Mouse (Mus musculus): ENCODE results near the gene Ciao2a. TPM values are rescaled to one million over a fixed set of nuclear protein-coding genes. Genes with fewer than 3 reads are reported as not detected.
A peak's percentile ranks its signal among the peaks of the same experiment; 100 is the strongest.

Ciao2a gene
- polyA plus RNA-seq, 1 experiment from 2014 or later: 177 TPM

GRCm38 (mm10) chr9:66167222-66167621 is 40.8 kb downstream of the Ciao2a start:
- Histone ChIP-seq H3K9ac (no peak overlapping the region), H3K36me3 (no peaks in the 10 kb centered on the region), H3K27ac (no peak overlapping the region), H3K9me3 (no peaks in the 10 kb centered on the region), H3K4me2 (no peak overlapping the region), H3K4me1 (peaks cover 12% of the 10 kb centered on the region), H3K4me3 (no peak overlapping the region), H3K27me3 (no peaks in the 10 kb centered on the region)
- ATAC-seq (ENCODE audit: insufficient number of reproducible peaks, insufficient read depth, low FRiP score, low TSS enrichment, low read depth): no peak
- 89% methylated on average over 5 of the region's 5 CpGs for WGBS

- Histone ChIP-seq H3K9me3 (no peaks in the 10 kb centered on the region), H3K27me3 (no peaks in the 10 kb centered on the region), H3K27ac (no peak overlapping the region), H3K36me3 (no peaks in the 10 kb centered on the region), H3K4me3 (no peak overlapping the region), H3K9ac (no peak overlapping the region), H3K4me2 (no peak overlapping the region), H3K4me1 (peaks cover 12% of the 10 kb centered on the region)
- ATAC-seq (ENCODE audit: insufficient number of reproducible peaks, insufficient read depth, low FRiP score, low TSS enrichment, low read depth): no peak
- 3% methylated on average over 1 of the region's 1 CpGs for WGBS
Measured at GRCm38 (mm10) chr9:66168233-66168632, 41.8 kb downstream of the Ciao2a start.

GRCm38 (mm10) chr9:66170506-66170905 is 44.1 kb downstream of the Ciao2a start:
- Histone ChIP-seq H3K4me3 (no peak overlapping the region), H3K27me3 (no peaks in the 10 kb centered on the region), H3K36me3 (no peaks in the 10 kb centered on the region), H3K27ac (no peak overlapping the region), H3K9ac (no peak overlapping the region), H3K4me1 (peaks cover 12% of the 10 kb centered on the region), H3K4me2 (no peak overlapping the region), H3K9me3 (no peaks in the 10 kb centered on the region)
- no peak for ATAC-seq (ENCODE audit: insufficient number of reproducible peaks, insufficient read depth, low FRiP score, low TSS enrichment, low read depth)
- WGBS: 35% methylated on average over 5 of the region's 5 CpGs

GRCm38 (mm10) chr9:66171275-66171921 is 45.0 kb downstream of the Ciao2a start:
- ATAC-seq (ENCODE audit: insufficient number of reproducible peaks, insufficient read depth, low FRiP score, low TSS enrichment, low read depth): no peak
- Histone ChIP-seq H3K4me2 (no peak overlapping the region), H3K36me3 (no peaks in the 10 kb centered on the region), H3K27ac (no peak overlapping the region), H3K4me1 (peaks cover 9% of the 10 kb centered on the region), H3K9ac (no peak overlapping the region), H3K4me3 (no peak overlapping the region), H3K27me3 (no peaks in the 10 kb centered on the region), H3K9me3 (no peaks in the 10 kb centered on the region)
- 80% methylated on average over 12 of the region's 12 CpGs for WGBS

- no peaks in the 10 kb centered on the region for H3K9me3 ChIP-seq
- ATAC-seq (ENCODE audit: insufficient number of reproducible peaks, insufficient read depth, low FRiP score, low TSS enrichment, low read depth): no peak
- no peak overlapping the region for H3K4me3 ChIP-seq
- H3K27me3 ChIP-seq: no peaks in the 10 kb centered on the region
- H3K36me3 ChIP-seq: no peaks in the 10 kb centered on the region
- no peak overlapping the region for H3K9ac ChIP-seq
- peaks cover 6% of the 10 kb centered on the region for H3K4me1 ChIP-seq
- H3K27ac ChIP-seq: no peak overlapping the region
- no peak overlapping the region for H3K4me2 ChIP-seq
- 97% methylated on average over 5 of the region's 5 CpGs for WGBS
Measured at GRCm38 (mm10) chr9:66173316-66173855, 47.0 kb downstream of the Ciao2a start.

GRCm38 (mm10) chr9:66174985-66175384 is 48.6 kb downstream of the Ciao2a start:
- Histone ChIP-seq H3K36me3 (no peaks in the 10 kb centered on the region), H3K27me3 (no peaks in the 10 kb centered on the region), H3K9me3 (no peaks in the 10 kb centered on the region), H3K4me3 (no peak overlapping the region), H3K4me2 (no peak overlapping the region), H3K27ac (no peak overlapping the region), H3K4me1 (0 out of 2 replicates have a peak, but pooled peaks cover 5% of the 10 kb centered on the region), H3K9ac (no peak overlapping the region)
- no peak for ATAC-seq (ENCODE audit: insufficient number of reproducible peaks, insufficient read depth, low FRiP score, low TSS enrichment, low read depth)
- WGBS: 87% methylated on average over 3 of the region's 3 CpGs

GRCm38 (mm10) chr9:66177975-66178374 is 51.6 kb downstream of the Ciao2a start:
- ATAC-seq (ENCODE audit: insufficient number of reproducible peaks, insufficient read depth, low FRiP score, low TSS enrichment, low read depth): no peak
- Histone ChIP-seq H3K27ac (no peak overlapping the region), H3K27me3 (no peaks in the 10 kb centered on the region), H3K4me3 (no peak overlapping the region), H3K4me1 (peaks cover 12% of the 10 kb centered on the region), H3K4me2 (no peak overlapping the region), H3K9me3 (no peaks in the 10 kb centered on the region), H3K36me3 (no peaks in the 10 kb centered on the region), H3K9ac (no peak overlapping the region)
- 41% methylated on average over 1 of the region's 1 CpGs for WGBS

- Histone ChIP-seq H3K4me1 (peaks cover 12% of the 10 kb centered on the region), H3K27ac (no peak overlapping the region), H3K9me3 (no peaks in the 10 kb centered on the region), H3K36me3 (no peaks in the 10 kb centered on the region), H3K4me2 (no peak overlapping the region), H3K4me3 (no peak overlapping the region), H3K27me3 (no peaks in the 10 kb centered on the region), H3K9ac (no peak overlapping the region)
- no peak for ATAC-seq (ENCODE audit: insufficient number of reproducible peaks, insufficient read depth, low FRiP score, low TSS enrichment, low read depth)
- WGBS: 87% methylated on average over 6 of the region's 6 CpGs
Measured at GRCm38 (mm10) chr9:66179795-66180194, 53.4 kb downstream of the Ciao2a start.

- no peak for ATAC-seq (ENCODE audit: insufficient number of reproducible peaks, insufficient read depth, low FRiP score, low TSS enrichment, low read depth)
- H3K36me3 ChIP-seq: no peaks in the 10 kb centered on the region
- H3K9me3 ChIP-seq: no peaks in the 10 kb centered on the region
- H3K4me1 ChIP-seq: peaks cover 12% of the 10 kb centered on the region
- no peaks in the 10 kb centered on the region for H3K27me3 ChIP-seq
- no peak overlapping the region for H3K4me3 ChIP-seq
- 77% methylated on average over 4 of the region's 4 CpGs for WGBS
- no peak overlapping the region for H3K4me2 ChIP-seq
- H3K9ac ChIP-seq: no peak overlapping the region
- peak overlapping the region; percentile 55 for H3K27ac ChIP-seq
Measured at GRCm38 (mm10) chr9:66181126-66181825, 54.9 kb downstream of the Ciao2a start.

- Histone ChIP-seq H3K9me3 (no peaks in the 10 kb centered on the region), H3K36me3 (no peaks in the 10 kb centered on the region), H3K27me3 (no peaks in the 10 kb centered on the region), H3K9ac (no peak overlapping the region), H3K27ac (peak overlapping the region; percentile 80), H3K4me2 (no peak overlapping the region), H3K4me3 (no peak overlapping the region), H3K4me1 (peaks cover 12% of the 10 kb centered on the region)
- no peak for ATAC-seq (ENCODE audit: insufficient number of reproducible peaks, insufficient read depth, low FRiP score, low TSS enrichment, low read depth)
- WGBS: 50% methylated on average over 11 of the region's 11 CpGs
Measured at GRCm38 (mm10) chr9:66181826-66182678, 55.6 kb downstream of the Ciao2a start.

- no peaks in the 10 kb centered on the region for H3K27me3 ChIP-seq
- no peak overlapping the region for H3K4me2 ChIP-seq
- WGBS: 80% methylated on average over 3 of the region's 3 CpGs
- peak overlapping the region; percentile 80 for H3K27ac ChIP-seq
- no peak overlapping the region for H3K4me3 ChIP-seq
- no peaks in the 10 kb centered on the region for H3K36me3 ChIP-seq
- H3K4me1 ChIP-seq: peaks cover 12% of the 10 kb centered on the region
- no peak for ATAC-seq (ENCODE audit: insufficient number of reproducible peaks, insufficient read depth, low FRiP score, low TSS enrichment, low read depth)
- no peaks in the 10 kb centered on the region for H3K9me3 ChIP-seq
- no peak overlapping the region for H3K9ac ChIP-seq
Measured at GRCm38 (mm10) chr9:66182679-66182993, 56.2 kb downstream of the Ciao2a start.

Measured in embryonic facial prominence, embryonic 13.5 days (tissue).